Mouse (Mus musculus) layer of hippocampus, postnatal 14 days (tissue): Measurements from ENCODE around the gene 4930442H23Rik. TPM values are rescaled to one million over a fixed set of nuclear protein-coding genes. Genes with fewer than 3 reads are reported as not detected.
"Not testable (repeated sequence)": the region's sequence is repeated elsewhere in the genome, so short reads cannot be mapped to it uniquely, and the experiment has no call there.

ENCODE experiments used
- DNase-seq, 2 experiments: peaks; one replicate each; pipeline ENCODE4 v3.0.0; 2021 to 2022; ENCODE audit warnings: low spot score in 2 of 2, mixed read lengths in 1 of 2
- long read RNA-seq, 2 experiments: library from polyadenylated mRNA; stranded (forward); transcript quantifications; one replicate each; pipeline ENCODE4 v2.0.0; 2021
- total RNA-seq, 2 experiments: library from RNA; stranded (reverse); gene quantifications; 2 replicates each; pipeline ENCODE4 v1.2.3; 2021

4930442H23Rik gene
- total RNA-seq = not detected
- long read RNA-seq, experiment 1 = 0 reads
- long read RNA-seq, experiment 2 = 0 reads

DNA sequence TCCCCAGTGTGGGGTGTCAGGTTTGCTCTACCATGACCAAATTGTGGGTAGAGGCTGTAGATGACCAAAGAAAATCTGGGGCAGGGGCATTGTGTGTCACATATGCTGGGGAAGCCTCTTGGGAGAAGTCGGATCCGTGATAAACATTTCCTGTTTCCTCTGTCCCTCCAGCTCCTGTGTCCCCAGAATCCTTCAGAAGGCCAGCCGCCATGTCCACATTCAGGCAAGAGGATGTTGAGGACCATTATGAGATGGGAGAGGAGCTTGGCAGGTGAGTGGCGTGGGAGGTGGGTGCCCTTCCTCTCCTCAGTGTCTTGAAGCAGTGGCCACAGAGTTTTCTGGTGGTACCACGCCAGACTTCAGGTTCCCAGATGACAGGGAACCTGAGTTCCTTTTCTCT is at the start of gene 4930442H23Rik:
Gene 4930442H23Rik, minus strand, starts transcription at position 45 of the 400 bp plus-strand sequence.
- no peak for DNase-seq

DNA sequence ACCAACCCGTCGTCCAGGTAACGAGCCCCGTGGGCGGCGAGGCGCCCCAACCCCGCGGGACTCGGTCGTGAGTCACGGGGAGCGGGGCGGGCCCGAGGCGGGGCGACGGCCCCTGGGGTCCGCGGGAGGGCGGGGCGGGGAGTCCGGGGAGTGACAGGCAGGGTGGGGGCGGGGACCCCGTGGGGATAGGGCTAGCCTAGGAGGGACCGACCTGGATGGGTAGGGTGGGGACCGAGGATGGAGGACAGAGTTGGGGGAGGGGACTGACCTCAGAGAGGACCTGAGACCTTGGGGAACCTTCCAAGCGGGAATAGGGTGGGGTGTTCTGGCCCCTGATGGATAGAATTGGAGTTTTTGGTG is 49.6 kb upstream of the 4930442H23Rik start:
- DNase-seq = no peak

DNA sequence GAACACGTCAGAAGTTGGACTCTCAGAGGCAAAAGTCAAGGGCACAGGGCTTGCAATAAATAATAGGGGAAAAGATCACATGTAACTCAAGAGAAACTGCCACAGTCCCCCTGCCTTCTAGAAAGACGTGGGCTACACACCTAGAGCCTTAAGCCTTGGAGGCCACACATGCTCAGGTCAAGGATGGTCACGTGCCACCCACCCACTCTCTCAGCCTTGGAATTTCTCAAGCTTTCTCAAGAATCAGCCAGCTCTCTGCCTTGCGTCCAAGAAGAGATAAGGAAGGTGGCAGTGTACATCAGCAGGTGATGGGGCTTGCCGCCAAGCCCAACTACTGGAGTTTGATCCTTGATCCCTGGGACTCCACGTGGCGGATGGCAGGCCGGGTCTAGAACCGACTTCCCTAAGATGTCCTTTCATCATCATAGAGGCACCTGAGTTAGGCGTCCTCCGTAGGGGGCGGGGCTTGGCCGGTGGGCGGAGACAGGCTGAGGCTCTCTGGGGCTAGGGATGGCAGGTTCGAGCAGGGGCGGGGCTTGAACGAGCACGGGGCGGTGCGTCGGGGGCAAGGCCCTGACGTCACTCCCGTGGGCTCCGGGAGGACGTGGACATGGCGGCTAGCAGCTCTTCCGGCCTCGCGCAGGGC is 49.1 kb upstream of the 4930442H23Rik start, which contains the start of gene Zfr2:
Gene Zfr2, plus strand, starts transcription at position 576 of the 646 bp plus-strand sequence.
- DNase-seq = peak; percentile 90 to 93

DNA sequence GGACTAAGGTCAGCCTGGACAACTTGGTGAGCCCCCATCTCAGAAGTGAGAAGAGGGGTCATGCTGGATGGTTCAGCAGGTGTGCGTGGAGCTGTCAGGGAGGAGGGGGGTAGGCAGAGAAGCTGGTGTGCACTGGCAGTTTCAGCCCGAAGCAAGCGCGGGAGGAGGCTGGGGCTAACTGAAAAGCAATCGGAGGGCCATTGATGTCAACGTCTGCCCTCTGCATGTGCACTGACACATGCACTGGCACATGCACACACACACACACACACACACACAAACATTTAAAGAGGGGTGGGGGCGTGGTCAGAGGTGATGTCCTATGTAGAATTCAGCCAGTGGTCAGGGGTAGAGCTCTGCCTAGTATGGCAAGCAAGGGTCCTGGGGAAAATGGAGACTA is 47.8 kb upstream of the 4930442H23Rik start:
- no peak for DNase-seq

DNA sequence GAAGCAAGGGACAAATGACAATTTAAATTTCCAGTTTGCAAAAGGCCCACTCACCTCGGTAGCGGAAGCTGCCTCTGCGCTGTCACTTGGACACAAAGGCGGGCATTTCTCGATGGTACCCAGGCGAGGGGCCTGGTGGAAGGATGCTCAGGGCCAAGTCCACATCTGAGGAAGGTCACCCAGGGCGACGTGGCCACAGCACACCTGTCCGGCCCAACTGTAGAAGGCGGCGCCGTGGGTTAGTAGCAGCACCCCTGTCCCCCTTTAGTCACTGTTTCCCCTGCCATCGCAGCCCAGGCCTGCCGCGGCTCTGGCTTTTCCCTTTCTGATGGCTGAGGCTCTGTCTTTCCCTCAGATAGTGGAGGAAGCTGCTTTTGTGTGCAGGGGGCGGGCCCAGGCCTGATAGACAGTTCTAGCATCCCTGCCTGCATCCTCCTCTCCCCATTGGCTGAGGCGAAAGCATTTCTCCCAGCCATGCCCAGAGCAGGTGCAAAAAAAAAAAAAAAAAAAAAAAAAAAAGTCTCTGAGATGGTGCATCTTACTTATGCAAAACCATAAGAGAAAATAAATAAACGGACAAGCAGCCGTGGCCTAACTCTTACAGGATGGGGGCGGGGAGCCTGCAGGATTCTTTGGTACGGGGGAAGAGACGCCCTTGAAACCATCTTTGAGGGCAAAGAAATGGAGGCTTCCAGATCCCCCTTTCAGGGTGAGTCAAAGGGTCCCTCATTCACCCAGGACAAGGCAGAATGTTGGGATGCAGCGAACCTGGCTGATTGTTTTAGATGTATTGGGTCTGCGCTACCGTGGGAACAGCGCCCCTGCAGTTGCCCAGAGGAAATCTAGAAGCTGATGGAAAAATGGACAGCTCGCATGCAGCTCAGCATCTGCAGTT is 47.0 kb upstream of the 4930442H23Rik start, which contains the start of gene Atcay:
Gene Atcay, minus strand, starts transcription at position 396 of the 895 bp plus-strand sequence.
- DNase-seq = peak; percentile 77 to 89

DNA sequence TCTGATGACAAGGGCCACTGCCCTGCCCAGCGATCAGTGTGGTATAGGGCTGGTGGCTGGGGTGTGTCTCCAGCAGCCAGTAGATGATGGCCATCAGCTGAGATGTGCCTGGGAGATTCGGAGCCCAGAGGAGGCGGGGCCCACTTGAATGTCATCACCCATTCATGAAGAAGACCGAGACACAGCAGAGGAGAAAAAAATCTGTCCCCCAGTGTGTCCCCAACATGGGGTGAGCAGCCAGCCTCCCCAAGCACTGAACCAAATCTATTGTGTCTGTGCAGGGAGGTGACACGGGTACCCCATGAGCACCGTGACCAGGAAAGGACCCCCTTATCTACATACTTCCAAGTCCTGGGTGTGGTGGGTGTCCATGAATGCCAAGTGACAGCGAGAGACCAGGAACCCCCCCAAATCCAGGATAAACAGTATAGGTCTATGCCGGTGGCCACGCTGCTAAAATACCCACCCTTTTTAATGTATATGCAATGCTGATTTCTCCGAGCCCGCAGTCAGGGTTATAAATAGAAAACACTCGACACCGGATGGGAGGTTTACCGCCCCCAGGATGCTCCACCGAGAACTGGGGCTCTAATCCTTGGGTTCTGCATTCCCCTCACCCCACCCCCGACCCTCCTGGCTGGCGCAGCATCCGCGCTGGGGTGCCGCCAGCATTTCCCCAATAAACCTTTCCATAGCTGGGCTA is 46.2 kb upstream of the 4930442H23Rik start:
- DNase-seq = no peak

DNA sequence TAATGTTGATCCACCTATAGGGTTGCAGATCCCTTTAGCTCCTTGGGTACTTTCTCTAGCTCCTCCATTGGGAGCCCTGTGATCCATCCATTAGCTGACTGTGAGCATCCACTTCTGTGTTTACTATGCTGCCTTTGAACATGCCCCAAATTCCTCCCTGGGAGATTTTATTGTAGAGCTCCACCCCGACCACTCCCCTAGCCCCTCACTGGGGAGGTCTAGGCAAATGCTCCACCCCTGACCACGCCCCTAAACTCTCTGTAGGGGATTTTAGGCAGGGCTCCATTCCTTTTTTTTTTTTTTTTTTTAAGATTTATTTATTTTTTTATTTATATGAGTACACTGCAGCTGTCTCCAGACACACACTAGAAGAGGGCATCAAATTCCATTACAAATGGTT is 40.1 kb upstream of the 4930442H23Rik start:
- not testable (repeated sequence) for DNase-seq

DNA sequence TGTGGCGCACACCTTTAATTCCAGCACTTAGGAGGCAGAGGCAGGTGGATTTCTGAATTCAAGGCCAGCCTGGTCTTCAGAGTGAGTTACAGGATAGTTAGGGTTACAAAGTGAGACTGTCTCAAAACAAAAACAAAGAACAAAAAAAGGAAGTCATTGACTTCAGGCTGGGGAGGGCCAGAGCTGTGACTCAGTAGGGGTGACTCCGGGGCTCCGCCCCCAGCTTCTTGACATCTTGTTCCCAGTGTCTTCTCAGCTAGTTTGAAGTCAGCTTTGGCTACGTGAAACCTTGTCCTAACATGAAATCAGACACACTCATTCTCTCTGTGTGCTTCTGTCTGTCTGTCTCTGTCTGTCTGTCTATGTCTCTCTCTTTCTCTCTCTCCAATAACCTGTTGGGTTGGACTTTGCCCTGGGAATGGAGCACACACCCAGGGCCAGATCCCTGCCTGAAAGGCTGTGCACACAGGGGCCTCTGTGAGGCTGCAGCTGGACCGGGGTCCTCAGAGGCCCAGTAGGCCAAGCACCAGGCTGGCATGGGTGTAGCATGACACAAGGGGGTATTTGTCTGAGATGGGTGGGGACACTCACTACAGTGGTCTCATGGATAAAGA is 37.9 kb upstream of the 4930442H23Rik start:
- no peak for DNase-seq

DNA sequence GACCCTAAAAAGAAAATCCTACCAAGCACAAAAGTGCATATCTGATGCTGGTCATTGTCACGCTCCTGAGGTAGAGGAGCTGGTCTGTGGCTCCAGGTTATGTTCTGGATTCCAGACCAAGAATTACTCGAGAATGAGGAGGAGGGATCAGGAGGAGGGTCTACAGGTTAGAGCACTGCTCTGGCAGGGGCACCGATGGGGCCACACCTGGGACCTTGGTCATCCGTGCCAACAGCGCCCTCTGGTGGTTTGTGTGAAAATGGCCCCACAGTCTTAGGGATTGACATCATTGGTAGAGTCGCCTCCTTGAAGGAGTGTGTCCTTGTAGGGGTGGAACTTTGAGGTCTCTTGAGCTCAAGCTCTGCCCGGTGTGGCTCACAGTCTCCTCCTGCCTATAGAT is 34.3 kb upstream of the 4930442H23Rik start:
- DNase-seq = no peak

DNA sequence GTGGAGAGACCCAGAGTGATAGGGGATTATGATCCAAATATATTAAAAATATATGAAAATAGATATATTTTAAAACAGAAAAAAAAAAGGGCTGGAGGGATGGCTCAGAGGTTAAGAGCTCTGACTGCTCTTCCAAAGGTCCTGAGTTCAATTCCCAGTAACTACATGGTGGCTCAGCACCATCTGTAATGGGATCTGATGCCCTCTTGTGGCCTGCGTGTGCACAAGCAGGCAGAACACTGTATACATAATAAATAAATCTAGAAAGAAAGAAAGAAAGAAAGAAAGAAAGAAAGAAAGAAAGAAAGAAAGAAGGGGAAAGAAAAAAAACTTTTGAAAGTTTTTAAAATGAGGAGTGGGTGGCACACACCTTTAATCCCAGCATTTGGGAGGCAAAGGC is 33.6 kb upstream of the 4930442H23Rik start:
- DNase-seq = not testable (repeated sequence)

DNA sequence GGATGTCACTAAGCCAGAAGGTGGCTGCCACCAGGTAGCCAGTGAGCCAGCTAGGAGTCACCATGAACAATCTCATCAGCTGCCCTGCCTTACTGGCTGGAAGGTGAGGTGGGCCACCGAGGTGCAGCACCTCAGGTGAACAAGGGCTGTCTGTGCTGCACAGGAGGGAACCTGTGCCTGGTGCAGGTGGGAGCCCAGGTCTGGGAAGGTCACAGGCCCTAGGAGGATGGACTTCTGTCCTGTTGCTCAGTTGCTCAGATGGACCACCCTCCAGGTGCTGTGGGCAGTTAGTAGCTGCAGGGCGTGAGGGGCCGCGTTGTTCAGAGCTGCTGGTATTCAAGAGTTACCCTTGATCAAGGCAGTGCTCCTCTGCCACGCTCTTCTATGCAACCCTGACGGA is 33.2 kb upstream of the 4930442H23Rik start:
- no peak for DNase-seq

DNA sequence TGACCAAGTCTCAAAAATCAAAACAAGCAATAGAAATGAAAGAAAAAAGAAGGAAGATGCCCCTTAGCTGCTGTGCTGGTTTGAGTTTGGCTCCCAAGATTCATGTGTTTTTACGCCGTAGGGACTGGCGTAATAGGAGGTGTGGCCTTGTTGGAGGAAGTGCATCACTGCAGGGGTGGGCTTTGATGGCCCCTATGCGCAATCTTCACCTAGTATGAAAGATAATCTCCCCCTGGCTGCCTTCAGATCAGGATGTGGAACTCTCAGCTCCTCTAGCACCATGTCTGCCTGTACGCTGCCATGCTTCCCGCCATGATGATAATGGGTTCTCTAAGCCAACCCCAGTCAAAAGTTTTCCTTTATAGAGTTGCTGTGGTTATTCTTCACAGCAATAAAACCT is 32.6 kb upstream of the 4930442H23Rik start:
- no peak for DNase-seq

DNA sequence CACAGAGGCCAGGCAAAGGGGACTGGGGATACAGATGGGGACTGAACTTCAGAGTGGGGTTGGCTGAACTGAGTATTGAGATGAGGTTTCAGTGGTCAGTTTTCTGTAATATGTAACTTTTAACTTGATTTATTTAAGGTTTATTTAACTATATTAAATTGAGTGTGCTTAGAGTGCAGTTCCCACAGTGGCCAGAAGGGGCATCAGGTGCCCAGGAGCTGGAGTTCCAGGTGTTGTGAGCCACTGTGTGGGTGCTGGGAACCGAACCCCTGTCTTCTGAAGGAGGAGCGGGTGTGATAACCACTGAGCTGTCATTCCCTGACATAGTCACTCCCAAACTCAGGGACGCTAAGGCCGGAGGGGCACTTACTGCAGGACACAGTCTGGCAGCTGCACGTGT is 26.5 kb upstream of the 4930442H23Rik start:
- DNase-seq = no peak

DNA sequence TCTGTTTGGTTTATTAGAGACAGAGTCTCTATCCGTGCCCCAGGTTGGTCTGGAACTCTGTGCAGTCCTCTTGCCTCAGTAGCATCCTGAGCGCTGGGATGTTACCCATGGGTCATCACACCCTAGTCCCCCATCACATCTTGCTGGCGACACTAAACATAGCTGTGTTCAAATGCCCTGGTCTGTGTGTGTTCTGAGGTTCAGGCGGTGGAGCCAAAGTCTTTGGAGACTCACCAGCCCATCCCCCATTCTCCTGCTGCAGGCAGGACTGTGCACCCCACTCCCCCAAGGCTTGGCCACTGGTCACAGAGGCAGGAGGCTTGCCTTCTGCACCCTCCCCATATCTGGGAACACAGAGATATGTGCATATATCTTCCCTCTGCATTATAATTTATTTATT is 20.5 kb upstream of the 4930442H23Rik start:
- DNase-seq = no peak

DNA sequence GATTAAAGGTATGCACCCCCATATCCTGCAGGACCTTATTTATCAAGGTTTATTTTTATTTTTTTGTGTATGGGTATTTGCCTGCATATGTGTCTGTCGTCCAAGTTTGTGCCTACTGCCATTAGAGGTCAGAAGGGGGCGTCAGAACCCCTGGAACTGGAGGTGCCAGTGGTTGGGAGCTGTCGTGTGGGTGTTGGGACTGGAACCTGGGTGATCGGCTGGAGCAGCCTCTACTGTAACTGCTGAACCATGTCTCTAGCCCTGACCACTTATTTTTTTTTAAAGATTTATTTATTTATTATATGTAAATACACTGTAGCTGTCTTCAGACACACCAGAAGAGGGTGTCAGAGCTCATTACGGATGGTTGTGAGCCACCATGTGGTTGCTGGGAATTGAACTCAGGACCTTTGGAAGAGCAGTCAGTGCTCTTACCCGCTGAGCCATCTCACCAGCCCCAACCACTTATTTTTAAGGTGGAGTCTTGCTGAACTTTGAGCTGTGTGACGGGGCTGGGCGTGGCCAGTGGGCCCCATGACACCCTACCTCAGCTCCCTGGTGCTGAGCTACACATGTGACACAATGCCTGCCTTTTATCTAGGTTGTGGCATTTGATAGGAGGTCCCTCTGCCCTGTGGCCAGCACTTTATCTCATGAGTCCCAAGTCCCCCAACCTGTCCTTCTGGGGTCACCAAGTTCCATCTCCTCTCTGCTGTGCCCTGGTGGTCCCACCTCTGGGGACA is 19.5 kb upstream of the 4930442H23Rik start:
- DNase-seq = no peak

DNA sequence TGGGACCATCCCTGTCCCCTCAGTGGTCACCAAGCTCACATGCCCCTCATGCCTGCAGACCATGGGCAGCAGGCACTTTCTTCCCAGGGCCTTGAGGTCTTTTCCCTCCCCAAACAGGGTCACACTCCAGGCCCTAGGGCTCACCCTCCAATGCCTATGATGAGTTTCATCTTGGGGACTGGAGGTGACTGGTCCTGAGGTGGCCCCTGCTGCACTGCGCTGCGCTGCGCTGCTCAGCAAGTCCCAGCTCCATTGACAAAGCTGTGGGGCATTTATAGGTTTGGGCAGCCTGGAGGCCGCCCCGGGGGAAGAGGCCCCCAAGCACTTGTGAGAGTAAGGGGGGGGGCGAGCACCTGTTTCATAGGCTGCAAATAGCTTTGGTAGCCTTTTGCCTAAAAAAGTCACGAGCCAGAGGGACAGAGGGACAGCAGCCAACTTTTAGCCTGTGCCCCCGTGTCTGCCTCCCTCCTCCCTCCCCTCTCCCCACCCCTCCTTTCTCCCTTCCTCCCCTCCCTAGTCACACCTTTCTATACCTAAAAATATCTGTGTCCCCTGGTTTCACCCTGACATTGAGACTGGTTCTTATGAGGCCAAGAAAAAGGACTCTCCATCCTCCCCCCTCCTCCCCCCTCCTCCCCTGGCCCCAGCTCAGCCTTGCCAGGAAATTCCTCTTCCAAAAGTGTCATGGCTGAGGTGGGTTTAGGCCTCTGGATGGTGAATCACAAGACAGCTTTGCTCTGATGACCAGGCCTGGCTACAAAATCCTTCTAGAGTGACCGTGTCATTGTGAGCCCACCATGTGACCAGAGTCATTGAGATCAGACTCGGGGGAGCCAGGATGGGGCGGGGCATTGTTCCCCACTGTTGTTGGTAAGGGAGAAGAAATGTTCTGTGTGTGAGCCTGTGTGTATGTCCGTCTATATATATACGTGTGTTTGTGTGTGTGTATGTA is 18.4 kb upstream of the 4930442H23Rik start, which contains the start of gene Nmrk2:
Gene Nmrk2, minus strand, starts transcription at position 245 of the 952 bp plus-strand sequence.
- no peak for DNase-seq

DNA sequence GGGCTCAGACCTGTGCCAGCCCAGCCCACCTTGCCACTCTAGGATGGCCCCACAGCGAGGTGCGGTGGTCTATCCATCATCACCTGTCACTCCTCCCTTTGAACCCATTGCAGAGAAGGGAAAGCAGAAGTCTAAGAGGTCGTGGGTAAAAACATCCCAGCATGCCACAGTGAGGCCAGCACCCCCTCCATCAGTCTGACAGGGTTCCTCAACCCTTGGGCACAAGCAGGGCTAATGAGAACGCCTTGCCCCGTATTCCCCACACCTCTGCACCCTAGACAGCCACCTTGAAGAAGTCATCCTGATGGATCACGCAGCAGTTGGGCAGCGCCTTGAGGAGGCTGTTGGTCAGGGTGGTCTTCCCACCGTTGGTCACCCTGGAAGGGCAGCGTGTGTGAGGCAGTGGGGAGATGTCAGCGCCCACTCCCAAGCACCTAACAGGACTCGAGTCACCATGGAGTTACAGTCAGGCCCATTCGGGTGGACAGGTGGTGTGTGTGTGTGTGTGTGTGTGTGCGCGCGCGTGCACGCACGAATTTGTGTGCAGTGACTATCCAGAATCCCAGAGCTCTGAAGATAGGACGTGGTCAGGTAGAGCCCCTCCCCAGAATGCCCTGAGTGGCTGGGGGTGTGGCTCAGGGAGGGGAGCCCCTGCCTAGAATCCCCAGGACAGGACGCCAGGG is 17.1 kb upstream of the 4930442H23Rik start:
- DNase-seq = no peak

DNA sequence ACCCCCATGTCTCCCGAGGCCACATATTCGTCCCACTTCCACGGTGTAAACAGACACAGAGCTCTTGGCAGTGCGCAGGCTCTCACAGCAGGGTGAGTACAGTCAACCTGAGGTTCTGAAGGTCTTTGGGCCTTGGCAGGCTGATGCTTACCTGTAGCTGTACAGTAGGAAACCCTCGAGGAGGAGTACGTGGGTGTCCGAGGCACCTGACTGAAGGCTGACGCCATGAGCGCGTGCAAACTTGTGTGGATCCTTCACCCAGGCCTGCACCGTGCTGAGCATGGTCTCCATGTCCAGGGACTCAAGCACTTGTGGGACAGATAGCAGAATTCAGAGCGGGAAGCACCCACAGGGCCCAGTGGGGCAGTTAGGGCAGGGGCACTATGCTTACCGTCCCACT is 16.5 kb upstream of the 4930442H23Rik start:
- DNase-seq = no peak

DNA sequence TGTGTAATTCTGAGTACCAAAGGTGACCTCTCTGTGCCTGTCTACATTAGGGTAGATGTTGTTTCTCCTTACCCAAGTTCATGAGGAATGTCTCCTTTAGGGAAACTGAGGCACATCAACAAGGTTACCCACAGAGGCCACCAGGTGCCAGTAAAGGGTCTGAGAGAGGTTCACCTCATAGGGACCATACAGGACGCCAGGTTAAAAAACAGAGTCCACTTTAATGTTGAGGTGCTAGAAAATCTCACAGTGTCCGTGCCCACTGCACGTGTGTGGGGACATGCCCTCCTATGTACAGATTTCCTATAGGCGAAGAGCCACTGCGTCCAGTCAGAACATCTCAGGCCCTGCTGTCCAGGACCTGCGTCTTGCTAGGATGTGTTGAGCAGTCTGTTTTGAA is 15.3 kb upstream of the 4930442H23Rik start:
- no peak for DNase-seq
